Mouse (Mus musculus) myocyte (in vitro differentiated cells): ENCODE data around the gene Cavin3.

Experiments used
- MAX ChIP-seq: IDR thresholded peaks from one replicate; pipeline ENCODE4 v1.6.1; 2011; ENCODE audit warnings: low read depth, mild to moderate bottlenecking, control low read depth
- POLR2AphosphoS2 ChIP-seq: IDR thresholded peaks from one replicate; pipeline ENCODE4 v1.6.1; 2011; ENCODE audit warnings: low read depth, control low read depth; ENCODE audit not compliant: insufficient read length
- USF1 ChIP-seq: IDR thresholded peaks from one replicate; pipeline ENCODE4 v1.6.1; 2011; ENCODE audit warnings: low read depth, mild to moderate bottlenecking, control low read depth, moderate library complexity

DNA sequence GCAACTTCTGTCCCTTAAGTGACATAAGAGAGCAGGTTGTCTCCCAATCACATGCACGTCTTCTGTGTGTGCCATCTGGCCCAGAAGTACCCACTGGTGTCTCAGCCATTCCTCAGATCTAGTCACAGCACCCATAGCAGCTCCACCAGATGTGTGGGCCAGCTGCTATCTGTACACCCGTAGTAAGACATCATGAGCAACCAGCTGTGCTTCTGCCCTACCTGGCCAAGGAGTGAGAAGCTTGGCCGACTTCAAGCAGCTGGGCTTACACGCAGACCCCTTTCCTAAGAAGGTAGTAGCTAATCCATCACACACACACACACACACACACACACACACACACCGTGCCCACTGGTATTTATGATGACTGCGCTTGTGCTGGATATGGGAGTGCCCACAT lies 2.9 kb downstream of the Cavin3 start:
- TF ChIP-seq USF1 (no peak), MAX (no peak), POLR2AphosphoS2 (peak; percentile 74)
